Mouse (Mus musculus) right cerebral cortex, adult 18-20 months (tissue): ENCODE data around the gene Psd.

ENCODE experiments used
- DNase-seq: peaks from one replicate; pipeline ENCODE4 v3.0.0; 2022; ENCODE audit warnings: mixed read lengths

Psd gene

GRCm38 (mm10) chr19:46338331-46338936 lies 11.5 kb upstream of the Psd start, which contains the start of gene Cuedc2:
Gene Cuedc2 (minus strand): TSS chr19:46338702.
- DNase-seq, result peak; percentile 97

DNA sequence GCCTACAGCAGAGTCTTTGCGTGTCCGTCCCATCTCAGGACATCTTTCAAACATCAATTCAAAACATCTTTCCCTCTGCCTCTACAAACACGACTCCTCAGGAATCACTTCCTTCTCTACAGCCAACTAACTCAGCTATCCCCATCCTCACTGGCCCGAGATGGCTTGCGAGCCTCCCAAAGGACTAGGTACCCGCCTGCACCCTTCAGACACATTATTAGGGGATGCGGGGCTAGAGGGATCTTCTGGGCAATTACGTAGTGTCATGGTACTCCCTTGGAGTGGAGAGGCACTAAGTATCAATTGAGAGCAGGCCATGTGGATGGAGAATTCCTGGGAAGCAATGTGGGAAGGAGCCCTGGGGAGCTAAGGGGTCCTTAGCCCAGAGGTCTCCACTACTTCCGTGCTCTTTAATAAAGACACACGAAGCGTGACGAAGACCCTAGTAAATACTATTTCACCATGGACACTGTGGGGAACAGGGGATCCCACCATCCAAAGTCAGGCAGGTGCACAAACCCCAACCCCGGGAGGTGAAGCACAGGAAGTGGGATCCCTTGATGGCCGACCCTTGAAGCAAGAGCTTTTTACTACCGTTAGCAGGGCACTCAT lies 10.9 kb upstream of the Psd start:
- no peak for DNase-seq

DNA sequence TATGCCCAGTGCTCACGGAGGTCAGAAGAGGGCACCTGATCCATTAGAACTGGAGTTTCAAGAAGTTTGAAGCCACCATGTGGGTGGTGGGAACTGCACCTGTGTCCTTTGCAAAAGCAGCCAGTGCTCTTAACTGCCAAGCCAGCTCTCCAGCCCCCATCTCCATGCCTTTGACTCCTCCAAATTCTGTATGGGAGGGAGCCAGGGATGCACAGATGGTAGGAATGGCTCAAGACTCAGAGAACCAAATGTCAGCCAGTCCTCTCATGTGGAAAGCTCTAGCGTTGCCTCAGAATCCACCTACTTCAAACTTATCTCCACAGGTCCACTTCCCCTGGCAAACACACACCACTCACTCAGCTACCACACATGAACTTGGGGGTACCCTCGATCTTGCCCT lies 7.0 kb upstream of the Psd start:
- no peak for DNase-seq

DNA sequence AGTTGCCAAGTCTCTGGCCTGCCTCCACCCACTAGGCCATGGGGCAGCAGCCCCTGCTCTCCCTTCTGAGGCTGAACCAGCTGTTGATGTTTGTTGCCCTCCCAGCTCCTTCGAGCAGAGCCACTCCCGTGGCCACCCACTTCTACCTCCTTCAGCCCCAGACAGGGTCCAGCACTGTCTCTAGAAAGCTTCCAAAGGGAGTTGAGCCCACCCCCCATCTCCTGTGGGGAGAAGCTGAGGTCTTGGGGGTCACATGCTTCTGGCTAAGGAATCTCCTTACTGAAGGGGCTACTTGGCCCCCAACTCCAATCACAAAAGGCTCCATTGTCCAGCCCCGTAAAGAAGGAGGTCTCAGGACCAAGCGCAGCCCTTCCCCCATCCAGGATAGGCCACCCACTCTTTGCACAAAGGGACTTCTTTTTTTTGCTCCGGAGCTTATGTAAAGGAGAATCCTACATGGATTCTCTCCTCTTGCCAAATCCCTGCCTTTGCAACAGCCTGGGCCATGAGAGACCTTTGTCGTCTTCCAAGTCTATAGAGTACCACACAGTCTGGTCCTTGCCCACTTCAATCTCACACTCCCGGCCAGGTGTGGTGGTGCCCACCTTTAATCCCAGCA lies 5.9 kb upstream of the Psd start:
- DNase-seq, result no peak

GRCm38 (mm10) chr19:46331936-46332335 lies 5.0 kb upstream of the Psd start:
- DNase-seq, result no peak

GRCm38 (mm10) chr19:46331326-46331725 lies 4.4 kb upstream of the Psd start:
- no peak for DNase-seq

GRCm38 (mm10) chr19:46330696-46331095 lies 3.7 kb upstream of the Psd start:
- DNase-seq, result no peak

DNA sequence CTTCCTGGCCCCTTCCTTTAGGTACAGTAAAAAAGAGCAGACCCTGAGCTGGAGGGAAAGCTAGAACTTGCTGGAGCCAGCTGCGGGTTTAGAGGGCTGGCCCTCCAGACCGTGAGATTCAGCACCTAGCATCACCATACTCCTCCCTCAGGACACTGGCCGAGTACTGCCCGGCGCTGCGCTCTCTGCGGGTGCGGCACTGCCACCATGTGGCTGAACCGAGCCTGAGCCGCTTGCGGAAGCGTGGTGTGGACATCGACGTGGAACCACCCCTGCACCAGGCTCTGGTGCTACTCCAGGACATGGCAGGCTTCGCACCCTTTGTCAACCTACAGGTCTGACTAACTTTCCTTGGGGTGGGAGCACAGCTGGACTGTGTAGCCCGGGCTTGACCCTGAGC lies 3.0 kb upstream of the Psd start:
- DNase-seq, result peak; percentile 82

GRCm38 (mm10) chr19:46329031-46329641 lies 2.2 kb upstream of the Psd start:
- no peak for DNase-seq

GRCm38 (mm10) chr19:46328081-46329030 lies 1.4 kb upstream of the Psd start, which contains the start of gene Fbxl15:
Gene Fbxl15 (plus strand): TSS chr19:46328184.
- DNase-seq, result peak; percentile 94

DNA sequence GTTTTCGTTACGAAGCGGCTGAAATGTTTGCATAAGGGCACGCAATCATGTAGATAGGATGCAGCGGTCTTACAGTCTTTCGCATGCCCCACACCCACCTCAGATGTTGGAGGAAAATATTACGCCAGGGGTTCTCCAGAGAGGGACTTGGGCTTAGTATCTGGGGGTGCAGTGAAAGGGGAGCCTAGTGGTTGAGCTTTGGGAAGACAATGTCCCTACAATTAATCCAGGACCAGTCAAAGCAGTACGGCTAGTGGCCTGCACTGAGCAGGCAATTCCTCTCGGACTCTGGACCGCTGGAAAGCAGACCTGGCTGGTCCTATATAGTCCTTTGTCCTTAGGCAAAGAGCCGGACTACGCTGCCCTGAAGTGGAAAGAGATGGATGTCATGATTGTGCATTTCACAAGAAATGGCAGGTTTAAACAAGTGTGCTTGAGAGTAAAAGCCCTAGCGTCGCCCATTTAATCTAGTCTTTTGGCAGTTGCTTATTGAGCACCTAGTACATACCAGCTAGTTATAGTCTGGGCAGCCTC lies 642 bp upstream of the Psd start:
- DNase-seq, result no peak

GRCm38 (mm10) chr19:46326019-46326755 lies 769 bp downstream of the Psd start:
- no peak for DNase-seq

DNA sequence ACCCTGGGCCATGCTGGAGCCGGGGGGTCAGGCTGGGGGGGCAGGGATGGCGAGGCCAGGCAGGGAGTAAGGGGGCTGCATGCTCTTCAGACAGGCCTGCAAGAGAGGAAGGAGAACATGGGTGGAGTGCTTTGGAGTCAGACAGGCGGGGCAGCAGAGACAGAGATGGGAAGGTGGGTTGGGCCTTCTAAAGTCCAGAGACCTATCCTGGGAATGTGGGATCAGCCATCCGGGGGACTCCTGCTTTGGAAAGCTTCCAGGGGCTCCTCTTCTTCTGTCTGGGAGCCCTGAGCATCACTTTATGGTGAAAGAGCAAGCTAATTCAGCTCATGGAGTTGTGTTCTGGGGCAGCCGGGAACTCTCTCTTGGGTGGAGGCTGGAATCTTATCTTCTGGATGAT lies 2.0 kb downstream of the Psd start:
- DNase-seq, result no peak

DNA sequence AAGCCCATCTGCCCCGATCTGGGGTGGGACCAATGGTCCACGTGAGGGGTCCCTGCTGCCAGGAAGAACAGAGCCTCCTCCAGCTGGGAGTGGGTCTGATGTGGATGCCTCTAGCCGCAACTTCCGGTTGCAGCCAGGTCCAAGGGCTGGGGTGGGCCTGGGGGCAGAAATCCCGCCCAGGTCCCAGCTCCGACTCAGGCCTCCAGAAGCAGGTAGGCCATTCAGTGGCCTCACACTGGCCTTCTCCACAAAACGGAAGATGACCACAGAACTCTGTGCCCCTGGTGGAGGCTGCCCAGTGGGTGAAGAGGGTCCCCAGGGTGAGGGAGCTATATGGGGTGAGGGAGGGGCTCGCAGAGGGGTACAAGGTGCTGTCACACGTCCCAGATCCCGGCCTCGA lies 2.6 kb downstream of the Psd start:
- DNase-seq, result no peak

DNA sequence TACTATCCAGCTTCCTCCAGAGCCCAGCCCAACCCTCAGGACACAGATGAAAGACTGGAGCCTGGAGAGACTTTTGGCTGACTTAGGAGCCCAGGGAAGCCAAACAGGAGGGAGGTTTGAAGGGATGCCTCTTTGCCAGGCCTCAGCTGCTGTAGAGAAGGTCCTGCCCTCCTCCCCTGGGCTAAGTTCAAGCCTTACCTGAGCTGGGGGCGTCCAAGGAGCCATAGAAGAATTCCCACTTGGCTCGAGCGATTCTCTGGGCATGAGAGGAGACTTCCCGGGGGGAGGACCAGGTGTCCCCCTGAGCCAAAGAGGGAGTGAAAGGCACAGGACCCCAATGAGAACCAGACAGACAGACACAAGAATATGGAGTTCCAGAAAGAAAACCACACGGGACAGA lies 3.2 kb downstream of the Psd start:
- no peak for DNase-seq

GRCm38 (mm10) chr19:46322996-46323572 lies 3.9 kb downstream of the Psd start:
- DNase-seq, result no peak

GRCm38 (mm10) chr19:46322144-46322995 lies 4.6 kb downstream of the Psd start:
- no peak for DNase-seq

DNA sequence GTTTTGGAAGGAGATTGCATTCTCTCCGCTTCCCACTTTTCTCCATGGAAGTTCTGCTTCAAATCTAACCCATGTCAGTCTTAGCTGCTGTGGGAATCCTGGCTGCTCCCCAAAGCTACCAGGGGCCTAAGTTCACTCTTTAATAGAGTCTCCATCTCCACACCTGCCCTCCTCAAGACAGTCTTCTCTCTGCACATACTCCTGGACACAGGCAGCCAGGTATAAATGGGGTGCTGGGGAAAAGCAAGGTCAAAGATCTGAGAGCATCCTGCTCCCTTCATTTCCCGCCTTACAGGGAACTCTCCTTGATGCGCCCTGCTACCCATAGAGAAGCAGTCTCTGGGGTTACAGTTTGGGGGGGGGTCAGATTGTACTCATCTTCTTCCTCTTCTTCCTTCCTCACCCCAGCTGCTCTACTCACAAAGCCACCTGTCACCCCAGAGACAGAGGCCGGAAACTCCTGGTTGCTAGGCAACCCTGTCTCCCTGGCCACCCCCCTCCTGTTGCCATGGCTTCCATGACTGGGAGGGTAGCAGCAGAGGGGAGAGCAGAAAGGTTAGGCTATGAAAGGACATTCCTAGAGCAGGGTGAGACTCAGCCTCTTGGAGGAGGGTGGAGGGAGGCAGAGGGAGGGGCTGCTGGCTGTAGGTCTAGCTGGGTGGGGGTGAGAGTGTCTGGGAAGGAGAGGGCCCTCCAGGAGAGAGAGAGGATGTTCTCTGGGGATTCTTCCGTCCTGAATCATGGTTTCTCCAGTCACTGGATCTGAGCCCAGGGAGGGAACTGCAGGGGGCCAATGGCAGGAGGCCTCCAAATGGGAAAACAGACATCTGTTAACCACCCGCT lies 5.6 kb downstream of the Psd start:
- peak; percentile 77 for DNase-seq

- DNase-seq, result no peak
Measured at GRCm38 (mm10) chr19:46320076-46320785, 6.7 kb downstream of the Psd start.
